Mouse (Mus musculus): ENCODE results near the gene Snrpd3. TPM values are rescaled to one million over a fixed set of nuclear protein-coding genes. Genes with fewer than 3 reads are reported as not detected.

Gene Snrpd3
- polyA plus RNA-seq, 1 experiment from 2014 or later = 178 TPM

GRCm38 (mm10) chr10:75571937-75572336 lies 54.6 kb downstream of the Snrpd3 start:
- Histone ChIP-seq H3K9ac (ENCODE audit: low read depth, low read length) (no peak overlapping the region), H3K9me3 (ENCODE audit: control insufficient read depth, low read length) (no peaks in the 10 kb centered on the region), H3K36me3 (ENCODE audit: control insufficient read depth, insufficient read depth, low read length) (no peaks in the 10 kb centered on the region), H3K4me3 (ENCODE audit: low read length) (no peak overlapping the region), H3K4me1 (ENCODE audit: control insufficient read depth, insufficient read depth, low read length) (peaks cover 11% of the 10 kb centered on the region), H3K4me2 (replicated peaks; ENCODE audit: low read depth, low read length) (no peak overlapping the region), H3K27me3 (ENCODE audit: control insufficient read depth, insufficient read depth, low read length) (no peaks in the 10 kb centered on the region), H3K27ac (ENCODE audit: low read depth, low read length) (no peak overlapping the region)
- ATAC-seq (ENCODE audit: low FRiP score, low TSS enrichment) = no peak
- 46% methylated on average over 9 of the region's 9 CpGs for WGBS

- 41% methylated on average over 10 of the region's 10 CpGs for WGBS
- H3K27ac ChIP-seq (ENCODE audit: low read depth, low read length) = peak overlapping the region; percentile 24; the same call in 1 of the 2 replicates
- no peak overlapping the region for H3K4me3 ChIP-seq (ENCODE audit: low read length)
- no peak overlapping the region for H3K4me2 ChIP-seq (replicated peaks; ENCODE audit: low read depth, low read length)
- H3K36me3 ChIP-seq (ENCODE audit: control insufficient read depth, insufficient read depth, low read length) = no peaks in the 10 kb centered on the region
- H3K27me3 ChIP-seq (ENCODE audit: control insufficient read depth, insufficient read depth, low read length) = no peaks in the 10 kb centered on the region
- H3K9me3 ChIP-seq (ENCODE audit: control insufficient read depth, low read length) = no peaks in the 10 kb centered on the region
- peaks cover 11% of the 10 kb centered on the region for H3K4me1 ChIP-seq (ENCODE audit: control insufficient read depth, insufficient read depth, low read length)
- ATAC-seq (ENCODE audit: low FRiP score, low TSS enrichment) = peak; percentile 54; the same call in 1 of the 2 replicates
- H3K9ac ChIP-seq (ENCODE audit: low read depth, low read length) = no peak overlapping the region
Measured at GRCm38 (mm10) chr10:75573181-75573580, 55.8 kb downstream of the Snrpd3 start.

- no peak; the same call in 1 of the 2 replicates for ATAC-seq (ENCODE audit: low FRiP score, low TSS enrichment)
- H3K4me3 ChIP-seq (ENCODE audit: low read length) = no peak overlapping the region
- H3K36me3 ChIP-seq (ENCODE audit: control insufficient read depth, insufficient read depth, low read length) = no peaks in the 10 kb centered on the region
- no peaks in the 10 kb centered on the region for H3K27me3 ChIP-seq (ENCODE audit: control insufficient read depth, insufficient read depth, low read length)
- peaks cover 4% of the 10 kb centered on the region; the same call in 1 of the 2 replicates for H3K4me1 ChIP-seq (ENCODE audit: control insufficient read depth, insufficient read depth, low read length)
- H3K27ac ChIP-seq (ENCODE audit: low read depth, low read length) = 0 out of 2 replicates have a peak overlapping the region, but pooled peaks have one; percentile 17
- H3K9ac ChIP-seq (ENCODE audit: low read depth, low read length) = no peak overlapping the region
- WGBS = 91% methylated on average over 9 of the region's 9 CpGs
- H3K4me2 ChIP-seq (replicated peaks; ENCODE audit: low read depth, low read length) = no peak overlapping the region
- no peaks in the 10 kb centered on the region for H3K9me3 ChIP-seq (ENCODE audit: control insufficient read depth, low read length)
Measured at GRCm38 (mm10) chr10:75573965-75574364, 56.6 kb downstream of the Snrpd3 start.

GRCm38 (mm10) chr10:75579129-75579528 lies 61.8 kb downstream of the Snrpd3 start:
- Histone ChIP-seq H3K27me3 (ENCODE audit: control insufficient read depth, insufficient read depth, low read length) (no peaks in the 10 kb centered on the region), H3K4me2 (replicated peaks; ENCODE audit: low read depth, low read length) (no peak overlapping the region), H3K27ac (ENCODE audit: low read depth, low read length) (no peak overlapping the region), H3K9ac (ENCODE audit: low read depth, low read length) (no peak overlapping the region), H3K36me3 (ENCODE audit: control insufficient read depth, insufficient read depth, low read length) (no peaks in the 10 kb centered on the region), H3K4me1 (ENCODE audit: control insufficient read depth, insufficient read depth, low read length) (no peaks in the 10 kb centered on the region), H3K4me3 (ENCODE audit: low read length) (no peak overlapping the region), H3K9me3 (ENCODE audit: control insufficient read depth, low read length) (no peaks in the 10 kb centered on the region)
- no peak for ATAC-seq (ENCODE audit: low FRiP score, low TSS enrichment)
- whole genome bisulfite sequencing = 87% methylated on average over 6 of the region's 6 CpGs

GRCm38 (mm10) chr10:75585876-75586552 lies 68.7 kb downstream of the Snrpd3 start:
- peak; percentile 63 for ATAC-seq (ENCODE audit: low FRiP score, low TSS enrichment)
- Histone ChIP-seq H3K4me1 (ENCODE audit: control insufficient read depth, insufficient read depth, low read length) (peaks cover 21% of the 10 kb centered on the region), H3K4me3 (ENCODE audit: low read length) (no peak overlapping the region), H3K9ac (ENCODE audit: low read depth, low read length) (peak overlapping the region; percentile 42; the same call in 1 of the 2 replicates), H3K27ac (ENCODE audit: low read depth, low read length) (no peak overlapping the region), H3K9me3 (ENCODE audit: control insufficient read depth, low read length) (no peaks in the 10 kb centered on the region), H3K36me3 (ENCODE audit: control insufficient read depth, insufficient read depth, low read length) (no peaks in the 10 kb centered on the region), H3K4me2 (replicated peaks; ENCODE audit: low read depth, low read length) (peak overlapping the region; percentile 15; the same call in 1 of the 2 replicates), H3K27me3 (ENCODE audit: control insufficient read depth, insufficient read depth, low read length) (no peaks in the 10 kb centered on the region)
- 20% methylated on average over 20 of the region's 20 CpGs for WGBS

GRCm38 (mm10) chr10:75586553-75586879 lies 69.2 kb downstream of the Snrpd3 start:
- Histone ChIP-seq H3K4me3 (ENCODE audit: low read length) (no peak overlapping the region), H3K9me3 (ENCODE audit: control insufficient read depth, low read length) (no peaks in the 10 kb centered on the region), H3K4me2 (replicated peaks; ENCODE audit: low read depth, low read length) (no peak overlapping the region), H3K27ac (ENCODE audit: low read depth, low read length) (no peak overlapping the region), H3K9ac (ENCODE audit: low read depth, low read length) (no peak overlapping the region), H3K4me1 (ENCODE audit: control insufficient read depth, insufficient read depth, low read length) (peaks cover 25% of the 10 kb centered on the region), H3K27me3 (ENCODE audit: control insufficient read depth, insufficient read depth, low read length) (no peaks in the 10 kb centered on the region), H3K36me3 (ENCODE audit: control insufficient read depth, insufficient read depth, low read length) (no peaks in the 10 kb centered on the region)
- WGBS = 93% methylated on average over 1 of the region's 1 CpGs
- ATAC-seq (ENCODE audit: low FRiP score, low TSS enrichment) = no peak

Other genes starting within 250 kb of the Snrpd3 start
- gene Adora2a, start 200.7 kb upstream of the Snrpd3 start, polyA plus RNA-seq (2014; fragmentation: Nextera tagmentation; extraction: Ambion mirVana) = 5.3 and 7.1 TPM in 2 replicates
- gene Upb1, start 116.4 kb upstream of the Snrpd3 start, polyA plus RNA-seq (2014; fragmentation: Nextera tagmentation; extraction: Ambion mirVana) = 0.93 and 1.3 TPM in 2 replicates
- 31.7 and 46.9 TPM in 2 replicates for gene Gucd1, start 421 bp downstream of the Snrpd3 start, polyA plus RNA-seq (2014; fragmentation: Nextera tagmentation; extraction: Ambion mirVana)
- 2.1 and 2.9 TPM in 2 replicates for gene Lrrc75b, start 42.8 kb downstream of the Snrpd3 start, polyA plus RNA-seq (2014; fragmentation: Nextera tagmentation; extraction: Ambion mirVana)
- gene Ggt1, start 44.1 kb downstream of the Snrpd3 start, polyA plus RNA-seq (2014; fragmentation: Nextera tagmentation; extraction: Ambion mirVana) = 29.1 and 57.6 TPM in 2 replicates
- gene Ggt5, start 71.8 kb downstream of the Snrpd3 start, polyA plus RNA-seq (2014; fragmentation: Nextera tagmentation; extraction: Ambion mirVana) = 3.9 and 4.7 TPM in 2 replicates
- gene Susd2, start 126.5 kb downstream of the Snrpd3 start, polyA plus RNA-seq (2014; fragmentation: Nextera tagmentation; extraction: Ambion mirVana) = 4.2 and 9.2 TPM in 2 replicates
- gene Cabin1, start 246.8 kb downstream of the Snrpd3 start, polyA plus RNA-seq (2014; fragmentation: Nextera tagmentation; extraction: Ambion mirVana) = 32.3 and 37.7 TPM in 2 replicates